Mouse (Mus musculus): ENCODE results near the gene Otulin. TPM values are rescaled to one million over a fixed set of nuclear protein-coding genes. Genes with fewer than 3 reads are reported as not detected.

Gene Otulin
- polyA plus RNA-seq, 1 experiment from 2014 or later, result 32.2 TPM

GRCm38 (mm10) chr15:27668557-27668956 lies 38.1 kb upstream of the Otulin start:
- no peak overlapping the region for H3K27ac ChIP-seq
- H3K27me3 ChIP-seq, result no peaks in the 10 kb centered on the region
- no peaks in the 10 kb centered on the region for H3K9me3 ChIP-seq (replicated peaks)
- H3K36me3 ChIP-seq, result peaks cover 10% of the 10 kb centered on the region; the same call in 1 of the 2 replicates
- ATAC-seq (replicated peaks; ENCODE audit: low FRiP score), result no peak
- peaks cover 7% of the 10 kb centered on the region for H3K4me1 ChIP-seq
- 92% methylated on average over 7 of the region's 7 CpGs for WGBS
- H3K4me3 ChIP-seq (replicated peaks), result no peak overlapping the region
- no peak overlapping the region for H3K4me2 ChIP-seq
- no peak overlapping the region for H3K9ac ChIP-seq

- no peak overlapping the region for H3K4me2 ChIP-seq
- 90% methylated on average over 9 of the region's 9 CpGs for WGBS
- no peak for ATAC-seq (replicated peaks; ENCODE audit: low FRiP score)
These were observed 37.5 kb upstream of the Otulin start for GRCm38 (mm10) chr15:27668001-27668461.

GRCm38 (mm10) chr15:27666911-27667539 lies 36.5 kb upstream of the Otulin start:
- Histone ChIP-seq H3K9me3 (replicated peaks) (no peaks in the 10 kb centered on the region), H3K27ac (no peak overlapping the region), H3K4me3 (replicated peaks) (no peak overlapping the region), H3K4me1 (peaks cover 7% of the 10 kb centered on the region), H3K36me3 (peaks cover 10% of the 10 kb centered on the region; the same call in 1 of the 2 replicates), H3K27me3 (no peaks in the 10 kb centered on the region), H3K4me2 (no peak overlapping the region), H3K9ac (no peak overlapping the region)
- no peak for ATAC-seq (replicated peaks; ENCODE audit: low FRiP score)
- WGBS, result 63% methylated on average over 9 of the region's 9 CpGs

More at GRCm38 (mm10) chr15:27668001-27668461, 37.5 kb upstream of the Otulin start:
- Histone ChIP-seq H3K4me3 (replicated peaks) (no peak overlapping the region), H3K9ac (no peak overlapping the region), H3K9me3 (replicated peaks) (no peaks in the 10 kb centered on the region), H3K27ac (no peak overlapping the region), H3K4me1 (peaks cover 7% of the 10 kb centered on the region), H3K36me3 (peaks cover 10% of the 10 kb centered on the region; the same call in 1 of the 2 replicates), H3K27me3 (no peaks in the 10 kb centered on the region)

- H3K36me3 ChIP-seq, result peaks cover 10% of the 10 kb centered on the region; the same call in 1 of the 2 replicates
- H3K4me2 ChIP-seq, result peak overlapping the region; percentile 29
- peaks cover 7% of the 10 kb centered on the region for H3K4me1 ChIP-seq
- H3K9ac ChIP-seq, result no peak overlapping the region
- H3K27ac ChIP-seq, result no peak overlapping the region
- H3K4me3 ChIP-seq (replicated peaks), result no peak overlapping the region
- H3K27me3 ChIP-seq, result no peaks in the 10 kb centered on the region
- 0 out of 2 replicates have a peak, but pooled peaks have one; percentile 33 for ATAC-seq (replicated peaks; ENCODE audit: low FRiP score)
- WGBS, result 45% methylated on average over 21 of the region's 21 CpGs
- no peaks in the 10 kb centered on the region for H3K9me3 ChIP-seq (replicated peaks)
These were observed 35.0 kb upstream of the Otulin start for GRCm38 (mm10) chr15:27665392-27665911.

GRCm38 (mm10) chr15:27664126-27664525 lies 33.6 kb upstream of the Otulin start:
- Histone ChIP-seq H3K27ac (no peak overlapping the region), H3K27me3 (no peaks in the 10 kb centered on the region), H3K36me3 (peaks cover 10% of the 10 kb centered on the region; the same call in 1 of the 2 replicates), H3K4me2 (no peak overlapping the region), H3K9me3 (replicated peaks) (no peaks in the 10 kb centered on the region), H3K9ac (no peak overlapping the region), H3K4me3 (replicated peaks) (no peak overlapping the region), H3K4me1 (peaks cover 4% of the 10 kb centered on the region)
- ATAC-seq (replicated peaks; ENCODE audit: low FRiP score), result no peak
- 88% methylated on average over 9 of the region's 9 CpGs for WGBS

GRCm38 (mm10) chr15:27662699-27663098 lies 32.2 kb upstream of the Otulin start:
- Histone ChIP-seq H3K9me3 (replicated peaks) (no peaks in the 10 kb centered on the region), H3K4me1 (peaks cover 4% of the 10 kb centered on the region), H3K36me3 (peaks cover 14% of the 10 kb centered on the region; the same call in 1 of the 2 replicates), H3K27ac (no peak overlapping the region), H3K4me3 (replicated peaks) (no peak overlapping the region), H3K27me3 (no peaks in the 10 kb centered on the region), H3K4me2 (no peak overlapping the region), H3K9ac (no peak overlapping the region)
- no peak for ATAC-seq (replicated peaks; ENCODE audit: low FRiP score)
- WGBS, result 81% methylated on average over 1 of the region's 1 CpGs

- no peaks in the 10 kb centered on the region for H3K27me3 ChIP-seq
- peaks cover 4% of the 10 kb centered on the region for H3K4me1 ChIP-seq
- no peak overlapping the region for H3K9ac ChIP-seq
- H3K4me2 ChIP-seq, result no peak overlapping the region
- WGBS, result 90% methylated on average over 6 of the region's 6 CpGs
- no peak for ATAC-seq (replicated peaks; ENCODE audit: low FRiP score)
- H3K27ac ChIP-seq, result no peak overlapping the region
- no peaks in the 10 kb centered on the region for H3K9me3 ChIP-seq (replicated peaks)
- H3K36me3 ChIP-seq, result peaks cover 17% of the 10 kb centered on the region; the same call in 1 of the 2 replicates
- H3K4me3 ChIP-seq (replicated peaks), result no peak overlapping the region
These were observed 31.2 kb upstream of the Otulin start for GRCm38 (mm10) chr15:27661696-27662095.

- Histone ChIP-seq H3K36me3 (peaks cover 17% of the 10 kb centered on the region; the same call in 1 of the 2 replicates), H3K4me3 (replicated peaks) (no peak overlapping the region), H3K27me3 (no peaks in the 10 kb centered on the region), H3K9ac (no peak overlapping the region), H3K4me2 (no peak overlapping the region), H3K4me1 (no peaks in the 10 kb centered on the region), H3K27ac (no peak overlapping the region), H3K9me3 (replicated peaks) (no peaks in the 10 kb centered on the region)
- peak; percentile 82 for ATAC-seq (replicated peaks; ENCODE audit: low FRiP score)
- WGBS, result 41% methylated on average over 17 of the region's 17 CpGs
These were observed 29.2 kb upstream of the Otulin start for GRCm38 (mm10) chr15:27659592-27660244.

GRCm38 (mm10) chr15:27659143-27659542 lies 28.6 kb upstream of the Otulin start:
- 81% methylated on average over 5 of the region's 5 CpGs for WGBS
- Histone ChIP-seq H3K4me1 (no peaks in the 10 kb centered on the region), H3K27me3 (no peaks in the 10 kb centered on the region), H3K9ac (no peak overlapping the region), H3K27ac (no peak overlapping the region), H3K9me3 (replicated peaks) (no peaks in the 10 kb centered on the region), H3K4me2 (no peak overlapping the region), H3K36me3 (peaks cover 14% of the 10 kb centered on the region; the same call in 1 of the 2 replicates), H3K4me3 (replicated peaks) (no peak overlapping the region)
- no peak for ATAC-seq (replicated peaks; ENCODE audit: low FRiP score)

GRCm38 (mm10) chr15:27658356-27658755 lies 27.9 kb upstream of the Otulin start:
- Histone ChIP-seq H3K4me3 (replicated peaks) (no peak overlapping the region), H3K27ac (no peak overlapping the region), H3K27me3 (no peaks in the 10 kb centered on the region), H3K9ac (no peak overlapping the region), H3K36me3 (peaks cover 7% of the 10 kb centered on the region; the same call in 1 of the 2 replicates), H3K9me3 (replicated peaks) (no peaks in the 10 kb centered on the region), H3K4me2 (no peak overlapping the region), H3K4me1 (no peaks in the 10 kb centered on the region)
- 83% methylated on average over 4 of the region's 4 CpGs for WGBS
- ATAC-seq (replicated peaks; ENCODE audit: low FRiP score), result no peak

- 93% methylated on average over 10 of the region's 10 CpGs for WGBS
- Histone ChIP-seq H3K4me2 (no peak overlapping the region), H3K4me1 (no peaks in the 10 kb centered on the region), H3K27ac (no peak overlapping the region), H3K4me3 (replicated peaks) (no peak overlapping the region), H3K9me3 (replicated peaks) (no peaks in the 10 kb centered on the region), H3K9ac (no peak overlapping the region), H3K27me3 (no peaks in the 10 kb centered on the region), H3K36me3 (peaks cover 7% of the 10 kb centered on the region; the same call in 1 of the 2 replicates)
- no peak for ATAC-seq (replicated peaks; ENCODE audit: low FRiP score)
These were observed 27.4 kb upstream of the Otulin start for GRCm38 (mm10) chr15:27657866-27658265.

GRCm38 (mm10) chr15:27656626-27657025 lies 26.1 kb upstream of the Otulin start:
- Histone ChIP-seq H3K9ac (no peak overlapping the region), H3K27me3 (no peaks in the 10 kb centered on the region), H3K9me3 (replicated peaks) (no peaks in the 10 kb centered on the region), H3K27ac (no peak overlapping the region), H3K4me2 (no peak overlapping the region), H3K4me1 (no peaks in the 10 kb centered on the region), H3K4me3 (replicated peaks) (no peak overlapping the region), H3K36me3 (peaks cover 7% of the 10 kb centered on the region; the same call in 1 of the 2 replicates)
- ATAC-seq (replicated peaks; ENCODE audit: low FRiP score), result no peak
- WGBS, result 85% methylated on average over 9 of the region's 9 CpGs
